Mouse (Mus musculus) R1 (cell line): ENCODE data around the gene Mrps36.
A peak's percentile ranks its signal among the peaks of the same experiment; 100 is the strongest.

Source experiments
- DNase-seq: peaks from one replicate; pipeline ENCODE4 v3.0.0-alpha.2; 2018; ENCODE audit warnings: low read depth, low spot score

Gene Mrps36

DNA sequence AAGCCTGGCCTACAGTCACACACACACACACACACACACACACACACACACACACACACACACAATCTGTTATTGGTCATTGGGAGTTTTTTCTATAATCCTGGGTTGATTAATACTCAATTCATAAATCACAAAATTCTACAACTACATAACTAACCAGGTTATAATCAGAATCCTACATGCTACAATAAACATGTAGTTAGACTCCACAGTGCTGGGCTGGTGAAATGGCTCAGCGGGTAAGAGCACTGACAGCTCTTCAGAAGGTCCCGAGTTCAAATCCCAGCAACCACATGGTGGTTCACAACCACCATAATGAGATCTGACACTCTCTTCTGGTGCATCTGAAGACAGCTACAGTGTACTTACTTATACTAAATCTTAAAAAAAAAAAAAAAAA, 11.7 kb downstream of the Mrps36 start:
- no peak for DNase-seq

DNA sequence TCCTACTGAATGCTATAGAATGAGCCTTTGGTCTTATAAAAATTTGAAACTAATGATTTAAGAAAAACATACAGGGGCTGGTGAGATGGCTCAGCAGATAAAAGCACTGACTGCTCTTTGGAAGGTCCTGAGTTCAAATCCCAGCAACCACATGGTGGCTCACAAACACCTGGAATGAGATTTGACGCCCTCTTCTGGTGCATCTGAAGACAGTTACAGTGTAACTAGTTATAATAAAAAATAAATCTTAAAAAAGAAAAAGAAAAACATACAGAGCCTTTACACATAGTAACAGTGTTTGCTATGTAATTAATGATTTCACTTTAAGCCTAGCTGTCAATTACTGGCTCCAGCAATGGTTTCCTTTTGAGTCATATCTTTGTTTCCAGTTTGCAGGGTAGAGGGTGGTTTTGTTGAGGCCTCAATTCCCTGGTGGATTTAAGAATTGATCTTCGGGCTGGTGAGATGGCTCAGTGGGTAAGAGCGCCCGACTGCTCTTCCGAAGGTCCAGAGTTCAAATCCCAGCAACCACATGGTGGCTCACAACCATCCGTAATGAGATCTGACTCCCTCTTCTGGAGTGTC, 12.9 kb downstream of the Mrps36 start:
- DNase-seq: peak; percentile 30

DNA sequence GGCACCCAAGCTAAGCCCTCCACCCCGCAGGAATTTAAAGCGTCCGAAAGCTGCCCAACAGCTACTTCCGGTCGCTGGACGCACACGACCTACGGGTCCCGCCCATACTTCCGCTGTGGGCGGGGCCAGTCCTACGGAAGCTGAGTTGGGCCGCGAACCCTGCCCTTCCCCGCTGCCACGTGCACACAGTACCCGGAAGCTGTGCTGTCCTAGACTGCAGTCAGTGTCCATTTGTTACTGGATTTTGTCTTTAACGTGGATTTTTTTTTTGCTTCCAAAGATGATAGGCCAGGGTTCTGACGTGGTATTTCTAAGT, 13.6 kb downstream of the Mrps36 start, which contains the start of gene Cdk7:
Gene Cdk7, minus strand, starts transcription at position 79 of the 316 bp plus-strand sequence.
- DNase-seq: peak; percentile 97

DNA sequence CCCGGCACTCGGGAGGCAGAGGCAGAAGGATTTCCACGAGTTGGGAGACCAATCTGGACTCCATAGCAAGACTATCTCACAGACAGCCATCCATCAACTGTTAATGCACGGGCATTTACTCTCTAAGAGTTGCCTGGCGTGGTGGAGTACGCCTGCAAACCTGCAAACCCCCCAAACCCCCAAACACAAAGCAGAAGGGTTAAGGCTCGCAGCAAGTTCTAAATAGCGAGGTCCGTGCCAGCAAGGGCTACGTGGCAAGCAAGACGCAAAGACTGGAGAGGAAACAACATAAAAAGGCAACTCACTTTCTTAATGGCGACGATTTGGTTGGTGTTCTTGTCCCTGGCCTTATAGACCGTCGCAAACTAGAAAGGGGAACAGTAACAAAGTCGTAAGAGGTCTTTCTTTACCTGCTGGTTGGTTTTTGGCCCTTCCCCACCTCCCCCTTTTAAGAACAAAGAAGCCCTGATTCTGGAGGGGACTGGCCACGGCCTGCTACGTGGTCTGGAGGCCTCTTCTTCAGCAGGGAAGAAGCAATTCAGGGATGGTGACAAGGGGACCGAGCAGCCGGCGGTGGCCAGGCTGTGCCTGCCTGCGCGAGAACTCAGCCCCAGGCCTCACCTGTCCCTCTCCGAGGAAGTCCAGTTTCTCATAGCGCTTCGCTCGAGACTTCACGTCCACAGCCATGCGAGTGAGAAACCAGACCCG, 14.2 kb downstream of the Mrps36 start:
- no peak for DNase-seq

DNA sequence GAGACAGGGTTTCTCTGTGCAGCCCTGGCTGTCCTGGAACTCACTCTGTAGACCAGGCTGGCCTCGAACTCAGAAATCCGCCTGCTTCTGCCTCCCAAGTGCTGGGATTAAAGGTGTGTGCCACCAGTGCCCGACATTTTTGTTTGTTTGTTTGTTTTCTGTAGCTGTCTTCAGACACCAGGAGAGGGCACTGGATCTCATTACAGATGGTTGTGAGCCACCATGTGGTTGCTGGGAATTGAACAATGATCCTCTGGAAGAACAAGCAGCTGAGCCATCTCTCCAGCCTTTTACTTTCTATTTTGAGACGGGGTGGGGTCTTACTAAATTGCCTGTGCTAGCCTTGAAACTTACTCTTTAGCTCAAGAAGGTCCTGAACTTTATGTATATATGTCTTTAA, 15.9 kb downstream of the Mrps36 start:
- peak; percentile 62 for DNase-seq

DNA sequence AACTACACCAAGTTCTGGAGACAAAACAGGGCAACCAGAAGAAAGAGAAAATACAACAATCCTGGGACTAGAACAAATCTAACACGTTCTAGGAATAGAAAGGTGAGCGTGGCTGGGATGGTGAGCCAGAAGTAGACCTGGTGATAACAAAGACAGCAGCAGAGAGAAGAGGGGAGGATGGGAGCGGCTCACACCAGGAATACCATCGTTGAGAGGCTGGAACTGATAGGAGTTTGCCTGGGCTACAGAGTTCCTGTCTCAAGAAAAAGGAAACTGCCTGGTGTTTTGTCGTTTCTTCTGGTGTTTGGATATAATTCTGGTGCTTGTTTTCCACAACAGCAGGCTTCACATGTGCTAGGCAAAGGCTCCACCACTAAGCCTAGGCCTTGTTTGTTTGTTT, 16.4 kb downstream of the Mrps36 start:
- no peak for DNase-seq

DNA sequence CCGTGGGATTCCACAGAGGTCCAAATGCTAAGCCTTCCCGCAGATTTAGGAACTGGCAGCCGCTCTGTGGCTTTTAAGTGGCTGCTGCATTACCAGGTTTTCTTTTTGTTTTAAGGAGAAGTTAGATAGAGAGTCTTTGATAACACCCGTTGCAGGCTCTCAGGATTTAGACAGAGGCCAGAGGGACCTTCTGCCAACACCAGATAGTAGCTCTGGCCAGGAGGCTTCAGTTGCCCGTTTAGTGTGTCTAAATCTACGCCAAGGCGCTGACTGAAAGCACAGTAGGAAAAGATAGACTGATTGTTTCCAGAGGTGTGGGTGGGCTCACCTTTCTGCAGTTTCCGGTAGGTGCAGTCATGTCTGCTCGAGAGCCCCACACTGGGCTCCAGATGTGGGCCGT, 19.3 kb downstream of the Mrps36 start:
- DNase-seq: peak; percentile 37

DNA sequence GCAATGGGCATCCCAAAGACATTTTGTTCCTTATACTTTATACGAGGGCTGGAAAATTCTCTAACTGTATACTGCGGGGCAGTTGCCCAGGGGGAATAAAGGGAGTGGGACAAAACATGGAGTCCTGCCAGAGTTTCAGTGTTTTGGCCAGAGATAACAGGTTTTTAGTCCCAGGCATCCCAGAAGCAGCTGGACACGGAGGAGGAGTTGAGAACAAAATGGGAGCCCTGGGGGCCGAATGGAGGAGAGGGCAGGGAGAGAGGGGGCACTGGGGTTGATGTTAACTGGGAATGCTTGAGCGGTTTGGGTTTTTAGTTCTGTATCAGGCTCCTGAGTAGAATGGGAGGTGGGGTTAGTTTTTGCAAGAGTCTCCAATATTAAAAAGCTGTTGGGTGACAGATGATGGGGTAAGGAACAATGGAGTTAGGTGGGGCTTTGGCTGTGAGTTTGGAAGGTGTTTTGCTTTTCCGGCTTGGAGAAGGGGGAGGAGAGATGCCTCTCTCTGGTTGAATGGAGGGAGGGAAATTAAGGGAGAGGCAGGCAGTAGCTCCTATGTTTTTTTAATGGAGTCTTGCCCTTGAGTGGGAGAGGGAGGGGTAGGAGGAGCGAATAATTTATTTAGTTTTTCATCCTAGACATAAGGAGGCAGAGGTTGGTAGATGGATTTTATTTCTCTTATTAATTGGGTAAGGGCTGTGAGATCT, 20.3 kb downstream of the Mrps36 start:
- peak; percentile 80 for DNase-seq

DNA sequence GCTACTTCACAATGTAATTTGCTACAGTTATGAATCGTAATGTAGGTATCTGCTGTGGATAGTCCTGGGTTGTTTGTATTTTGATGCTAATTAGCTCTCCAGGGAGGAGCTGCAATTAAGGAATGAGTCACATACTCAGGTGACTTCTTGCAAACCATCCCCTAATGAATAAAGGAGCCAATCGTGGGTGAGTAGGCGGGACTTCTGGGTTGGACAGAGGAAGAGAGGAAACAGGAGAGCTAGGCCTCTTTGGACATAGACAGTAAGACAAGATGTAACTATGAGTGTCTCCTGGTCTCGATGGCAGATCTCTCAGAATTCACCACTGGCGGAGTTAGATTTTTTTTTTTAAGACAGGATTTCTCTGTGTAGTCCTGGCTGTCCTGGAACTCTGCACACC, 22.8 kb downstream of the Mrps36 start:
- peak; percentile 90 for DNase-seq

DNA sequence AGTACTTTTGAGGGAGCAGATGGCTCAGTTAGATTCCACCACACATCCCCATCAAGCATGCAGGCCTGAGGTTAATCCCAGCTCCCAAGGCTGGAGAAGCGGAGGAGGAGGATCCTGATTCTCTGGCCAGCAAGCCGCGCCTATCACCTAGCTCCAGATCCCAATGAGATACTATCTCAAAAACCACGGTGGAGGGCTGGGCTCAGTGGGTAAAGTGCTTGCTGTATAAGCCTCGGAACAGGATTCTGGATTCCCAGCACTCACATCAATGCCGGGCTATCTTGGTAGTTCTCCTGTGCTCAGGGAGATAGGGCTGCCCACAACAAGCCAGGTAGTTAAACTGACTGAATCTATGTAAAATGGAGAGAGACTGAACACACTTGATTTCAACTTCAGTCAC, 29.0 kb downstream of the Mrps36 start:
- DNase-seq: no peak

DNA sequence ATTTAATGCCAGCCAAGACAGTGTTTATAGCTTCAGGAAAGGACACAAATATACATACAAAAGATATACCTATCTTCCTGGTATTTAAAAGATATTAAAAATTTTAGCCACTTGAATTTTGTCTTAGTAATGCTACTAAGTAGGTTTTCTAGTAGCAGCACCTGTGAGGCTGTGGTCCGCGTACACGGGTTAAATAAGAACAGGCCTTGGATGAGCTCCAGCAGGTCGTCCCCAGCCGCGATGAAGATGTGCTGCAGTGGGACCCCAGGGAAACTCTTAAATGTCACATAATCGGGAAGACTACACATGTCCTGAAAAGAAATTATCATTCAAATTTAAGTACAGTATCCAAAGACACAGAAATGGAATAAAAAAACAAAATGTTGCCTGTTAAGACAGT, 38.3 kb downstream of the Mrps36 start:
- DNase-seq: no peak

DNA sequence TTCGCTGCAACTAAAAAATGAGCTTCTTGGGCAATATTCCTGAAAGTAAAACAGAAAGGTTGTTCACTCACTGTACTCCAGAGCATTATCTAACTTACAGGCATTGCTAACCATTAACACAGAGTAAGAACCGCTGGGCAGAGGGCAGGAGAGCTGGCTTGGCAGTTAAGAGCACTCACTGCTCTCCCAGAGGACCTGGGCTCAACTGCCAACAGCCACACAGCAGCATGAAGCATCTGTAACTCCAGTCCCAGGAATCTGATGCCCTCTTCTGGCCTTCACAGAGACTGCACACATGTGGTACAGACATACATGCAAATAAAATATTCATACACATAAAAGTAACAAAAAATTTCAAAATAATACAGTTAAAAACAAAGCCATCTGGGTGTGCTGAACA, 41.0 kb downstream of the Mrps36 start:
- DNase-seq: peak; percentile 59

DNA sequence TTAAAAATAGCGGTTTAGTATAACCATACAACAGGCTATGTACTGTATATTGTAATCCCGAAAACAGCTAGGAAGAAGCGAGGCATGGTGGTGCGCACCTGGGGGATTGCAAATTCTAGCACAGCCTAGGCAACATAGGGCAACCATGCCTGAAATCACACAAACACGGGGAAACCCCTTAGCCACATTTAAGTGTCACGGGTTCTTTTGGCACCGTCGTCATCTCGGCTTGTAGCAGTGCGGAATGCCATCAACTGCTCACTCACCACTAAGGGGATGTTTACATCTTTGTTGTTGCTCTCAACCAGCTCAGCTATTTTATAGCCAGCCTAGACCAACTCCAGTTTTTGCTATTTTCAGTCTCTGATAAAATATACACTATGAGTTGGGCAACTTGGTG, 45.6 kb downstream of the Mrps36 start:
- DNase-seq: no peak

DNA sequence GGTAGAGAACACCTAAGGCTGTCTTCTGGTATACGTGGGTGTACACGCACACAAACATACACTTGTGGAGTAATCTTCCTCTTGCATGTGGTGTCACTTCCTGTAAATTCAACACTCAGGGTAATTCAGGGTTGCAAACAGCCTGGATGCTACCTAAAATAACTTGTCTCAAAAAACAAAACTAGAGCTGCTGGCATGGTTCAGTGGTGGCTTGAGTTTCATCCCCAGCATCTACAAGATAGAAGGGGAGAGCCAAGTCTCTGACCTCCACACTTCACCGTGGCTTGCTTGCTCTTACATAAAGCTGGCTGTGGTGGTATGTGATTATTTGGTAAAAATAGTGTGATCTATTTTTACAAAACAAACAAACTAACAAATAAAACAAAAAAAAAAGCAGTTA, 46.9 kb downstream of the Mrps36 start:
- DNase-seq: no peak

DNA sequence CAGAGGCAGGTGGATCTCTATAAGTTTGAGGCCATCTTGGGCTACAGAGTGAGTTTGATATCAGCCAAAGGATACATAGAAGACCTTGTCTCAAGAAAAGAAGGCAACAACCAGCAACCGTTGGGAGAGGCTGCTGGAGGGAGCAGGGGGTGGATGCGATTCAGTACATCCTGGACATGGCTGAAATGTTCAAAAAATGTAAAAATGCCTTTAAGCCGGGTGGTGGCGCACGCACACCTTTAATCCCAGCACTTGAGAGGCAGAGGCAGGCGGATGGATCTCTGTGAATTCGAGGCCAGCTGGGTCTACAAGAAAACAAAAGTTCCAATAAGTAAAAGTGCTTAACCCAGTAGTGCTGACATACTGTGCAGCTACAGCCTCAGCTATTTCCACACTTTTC, 56.9 kb downstream of the Mrps36 start:
- peak; percentile 79 for DNase-seq
